Mouse (Mus musculus): ENCODE measurements around the gene Znrf1. TPM values are rescaled to one million over a fixed set of nuclear protein-coding genes. Genes with fewer than 3 reads are reported as not detected.
"Not testable (repeated sequence)": the region's sequence is repeated elsewhere in the genome, so short reads cannot be mapped to it uniquely, and the experiment has no call there.

Gene Znrf1
- polyA plus RNA-seq, 1 experiment = 57.0 TPM

- no peak for DNase-seq (ENCODE audit: low read depth)
Measured at GRCm38 (mm10) chr8:111628894-111629501, 93.1 kb downstream of the Znrf1 start.

GRCm38 (mm10) chr8:111630105-111630521, 94.2 kb downstream of the Znrf1 start, which contains the start of gene Ldhd:
Ldhd (minus strand) TSS chr8:111630374.
- DNase-seq (ENCODE audit: low read depth) = no peak

- no peak for DNase-seq (ENCODE audit: low read depth)
Measured at GRCm38 (mm10) chr8:111631589-111631988, 95.7 kb downstream of the Znrf1 start.

GRCm38 (mm10) chr8:111632976-111633375, 97.1 kb downstream of the Znrf1 start:
- no peak for DNase-seq (ENCODE audit: low read depth)

- no peak for DNase-seq (ENCODE audit: low read depth)
Measured at GRCm38 (mm10) chr8:111638086-111638485, 102.2 kb downstream of the Znrf1 start.

- no peak for DNase-seq (ENCODE audit: low read depth)
Measured at GRCm38 (mm10) chr8:111641064-111641463, 105.2 kb downstream of the Znrf1 start.

GRCm38 (mm10) chr8:111642496-111642895, 106.6 kb downstream of the Znrf1 start:
- no peak for DNase-seq (ENCODE audit: low read depth)

GRCm38 (mm10) chr8:111642939-111643263, 107.0 kb downstream of the Znrf1 start:
- DNase-seq (ENCODE audit: low read depth) = no peak

GRCm38 (mm10) chr8:111643264-111644141, 107.6 kb downstream of the Znrf1 start, which contains the start of gene Zfp1:
Zfp1 (plus strand) TSS chr8:111643401.
- DNase-seq (ENCODE audit: low read depth) = no peak

- not testable (repeated sequence) for DNase-seq (ENCODE audit: low read depth)
Measured at GRCm38 (mm10) chr8:111644286-111645051, 108.6 kb downstream of the Znrf1 start.

GRCm38 (mm10) chr8:111645715-111646114, 109.8 kb downstream of the Znrf1 start:
- no peak for DNase-seq (ENCODE audit: low read depth)

- no peak for DNase-seq (ENCODE audit: low read depth)
Measured at GRCm38 (mm10) chr8:111648834-111649233, 112.9 kb downstream of the Znrf1 start.

- DNase-seq (ENCODE audit: low read depth) = no peak
Measured at GRCm38 (mm10) chr8:111650651-111651050, 114.8 kb downstream of the Znrf1 start.

- no peak for DNase-seq (ENCODE audit: low read depth)
Measured at GRCm38 (mm10) chr8:111653524-111653923, 117.6 kb downstream of the Znrf1 start.

GRCm38 (mm10) chr8:111657312-111657854, 121.5 kb downstream of the Znrf1 start:
- no peak for DNase-seq (ENCODE audit: low read depth)

GRCm38 (mm10) chr8:111658819-111659423, 123.0 kb downstream of the Znrf1 start:
- peak; percentile 78 for DNase-seq (ENCODE audit: low read depth)

- no peak for DNase-seq (ENCODE audit: low read depth)
Measured at GRCm38 (mm10) chr8:111662473-111662872, 126.6 kb downstream of the Znrf1 start.

- no peak for DNase-seq (ENCODE audit: low read depth)
Measured at GRCm38 (mm10) chr8:111666751-111667150, 130.9 kb downstream of the Znrf1 start.
